Mouse (Mus musculus): ENCODE results near the gene Tdp2. TPM values are rescaled to one million over a fixed set of nuclear protein-coding genes. Genes with fewer than 3 reads are reported as not detected.
A peak's percentile ranks its signal among the peaks of the same experiment; 100 is the strongest.

The Tdp2 gene
- polyA plus RNA-seq, 1 experiment = 12.7 TPM

GRCm38 (mm10) chr13:24800674-24801307 is 30.7 kb upstream of the Tdp2 start:
- under 1% methylated on average over 42 of the region's 42 CpGs for WGBS
- DNase-seq = peak; percentile 98
- H3K4me1 ChIP-seq (ENCODE audit: control insufficient read depth, insufficient read depth, low read length) = peaks cover 12% of the 10 kb centered on the region

GRCm38 (mm10) chr13:24801308-24801921 is 30.1 kb upstream of the Tdp2 start, which contains the start of gene BC005537:
BC005537 (plus strand) TSS chr13:24801657.
- no peak for DNase-seq
- TF ChIP-seq CTCF (IDR thresholded peaks at IDR 0.05; ENCODE audit: insufficient read depth, low read length) = no peak
- H3K4me3 ChIP-seq (replicated peaks; ENCODE audit: extremely low read depth, low read depth, low read length) = peak within 1 kb of the TSS; percentile 95
- H3K4me1 ChIP-seq (ENCODE audit: control insufficient read depth, insufficient read depth, low read length) = peaks cover 12% of the 10 kb centered on the region
- under 1% methylated on average over 66 of the region's 74 CpGs for WGBS

More at GRCm38 (mm10) chr13:24800674-24801307, 30.7 kb upstream of the Tdp2 start:
- H3K4me3 ChIP-seq (replicated peaks; ENCODE audit: extremely low read depth, low read depth, low read length) = peak overlapping the region; percentile 95
- TF ChIP-seq CTCF (IDR thresholded peaks at IDR 0.05; ENCODE audit: insufficient read depth, low read length) (no peak), POLR2A (IDR thresholded peaks at IDR 0.05; ENCODE audit: borderline replicate concordance, extremely low read depth, low read depth, low read length) (peak; percentile 98)

GRCm38 (mm10) chr13:24802131-24802691 is 29.3 kb upstream of the Tdp2 start:
- WGBS = under 1% methylated on average over 26 of the region's 26 CpGs
- DNase-seq = peak; percentile 36
- TF ChIP-seq CTCF (IDR thresholded peaks at IDR 0.05; ENCODE audit: insufficient read depth, low read length) (no peak), POLR2A (IDR thresholded peaks at IDR 0.05; ENCODE audit: borderline replicate concordance, extremely low read depth, low read depth, low read length) (no peak)
- Histone ChIP-seq H3K4me3 (replicated peaks; ENCODE audit: extremely low read depth, low read depth, low read length) (peak overlapping the region; percentile 95), H3K4me1 (ENCODE audit: control insufficient read depth, insufficient read depth, low read length) (peaks cover 12% of the 10 kb centered on the region)

GRCm38 (mm10) chr13:24803196-24803595 is 28.3 kb upstream of the Tdp2 start:
- TF ChIP-seq POLR2A (IDR thresholded peaks at IDR 0.05; ENCODE audit: borderline replicate concordance, extremely low read depth, low read depth, low read length) = no peak
- no peak for TF ChIP-seq CTCF (IDR thresholded peaks at IDR 0.05; ENCODE audit: insufficient read depth, low read length)

GRCm38 (mm10) chr13:24806079-24806478 is 25.4 kb upstream of the Tdp2 start:
- Histone ChIP-seq H3K4me3 (replicated peaks; ENCODE audit: extremely low read depth, low read depth, low read length) (no peak overlapping the region), H3K4me1 (ENCODE audit: control insufficient read depth, insufficient read depth, low read length) (peaks cover 12% of the 10 kb centered on the region)
- no peak for DNase-seq
- TF ChIP-seq CTCF (IDR thresholded peaks at IDR 0.05; ENCODE audit: insufficient read depth, low read length) (no peak), POLR2A (IDR thresholded peaks at IDR 0.05; ENCODE audit: borderline replicate concordance, extremely low read depth, low read depth, low read length) (no peak)

More at GRCm38 (mm10) chr13:24803196-24803595, 28.3 kb upstream of the Tdp2 start:
- Histone ChIP-seq H3K4me3 (replicated peaks; ENCODE audit: extremely low read depth, low read depth, low read length) (peak overlapping the region; percentile 49), H3K4me1 (ENCODE audit: control insufficient read depth, insufficient read depth, low read length) (peaks cover 12% of the 10 kb centered on the region)
- DNase-seq = no peak
- WGBS = 2% methylated on average over 2 of the region's 2 CpGs

GRCm38 (mm10) chr13:24812521-24812920 is 19.0 kb upstream of the Tdp2 start:
- DNase-seq = no peak
- Histone ChIP-seq H3K4me3 (replicated peaks; ENCODE audit: extremely low read depth, low read depth, low read length) (no peak overlapping the region), H3K4me1 (ENCODE audit: control insufficient read depth, insufficient read depth, low read length) (peaks cover 3% of the 10 kb centered on the region)
- TF ChIP-seq CTCF (IDR thresholded peaks at IDR 0.05; ENCODE audit: insufficient read depth, low read length) (no peak), POLR2A (IDR thresholded peaks at IDR 0.05; ENCODE audit: borderline replicate concordance, extremely low read depth, low read depth, low read length) (no peak)
- WGBS = 91% methylated on average over 2 of the region's 2 CpGs

- no peak overlapping the region for H3K4me3 ChIP-seq (replicated peaks; ENCODE audit: extremely low read depth, low read depth, low read length)
- 69% methylated on average over 1 of the region's 1 CpGs for WGBS
- TF ChIP-seq CTCF (IDR thresholded peaks at IDR 0.05; ENCODE audit: insufficient read depth, low read length) (no peak), POLR2A (IDR thresholded peaks at IDR 0.05; ENCODE audit: borderline replicate concordance, extremely low read depth, low read depth, low read length) (no peak)
- no peak for DNase-seq
- peaks cover 3% of the 10 kb centered on the region for H3K4me1 ChIP-seq (ENCODE audit: control insufficient read depth, insufficient read depth, low read length)
Observed at GRCm38 (mm10) chr13:24814616-24815015, 16.9 kb upstream of the Tdp2 start.

- no peak for DNase-seq
- Histone ChIP-seq H3K4me3 (replicated peaks; ENCODE audit: extremely low read depth, low read depth, low read length) (no peak overlapping the region), H3K4me1 (ENCODE audit: control insufficient read depth, insufficient read depth, low read length) (peaks cover 3% of the 10 kb centered on the region)
- no peak for TF ChIP-seq CTCF (IDR thresholded peaks at IDR 0.05; ENCODE audit: insufficient read depth, low read length)
- peak; percentile 19; the same call in 1 of the 2 replicates for TF ChIP-seq POLR2A (IDR thresholded peaks at IDR 0.05; ENCODE audit: borderline replicate concordance, extremely low read depth, low read depth, low read length)
- WGBS = 58% methylated on average over 4 of the region's 4 CpGs
Observed at GRCm38 (mm10) chr13:24816125-24817092, 15.1 kb upstream of the Tdp2 start.

- DNase-seq = no peak
Observed at GRCm38 (mm10) chr13:24819931-24820330, 11.5 kb upstream of the Tdp2 start.

More at GRCm38 (mm10) chr13:24819931-24820330, 11.5 kb upstream of the Tdp2 start:
- WGBS = 76% methylated on average over 1 of the region's 1 CpGs
- Histone ChIP-seq H3K4me1 (ENCODE audit: control insufficient read depth, insufficient read depth, low read length) (peaks cover 3% of the 10 kb centered on the region), H3K4me3 (replicated peaks; ENCODE audit: extremely low read depth, low read depth, low read length) (no peak overlapping the region)
- TF ChIP-seq POLR2A (IDR thresholded peaks at IDR 0.05; ENCODE audit: borderline replicate concordance, extremely low read depth, low read depth, low read length) (no peak), CTCF (IDR thresholded peaks at IDR 0.05; ENCODE audit: insufficient read depth, low read length) (no peak)
